ENCODE assay signal across 13 mouse cellular contexts in genomic region chr10:84665713-84666260, GRCm38 (mm10). TPM values are rescaled to one million over a fixed set of nuclear protein-coding genes. Genes with fewer than 3 reads are reported as not detected.
DNase-seq lines count a peak whose midpoint lies in the region.
"Had no signal": no experiment of that assay in that cellular context is flagged by ENCODE, and none has a peak within 500 bp of the region (broad histone marks: within the 10 kb centered on the region; RNA-seq: fewer than 3 reads in every experiment).

No protein-coding gene starts in this region.

- peak; percentile 30 for DNase-seq in heart, adult 8-10 months (ENCODE audit: low spot score)
- no peak for DNase-seq in heart, postnatal 25 days (ENCODE audit: low spot score)
- peak; percentile 75 for DNase-seq in R1 (ENCODE audit: low read depth, low spot score)
- peak; percentile 30 to 52 for DNase-seq in adrenal gland, postnatal 36 days
- DNase-seq in kidney, postnatal 14 days = peak; percentile 49
- DNase-seq in T-cell, adult 2 months (ENCODE audit: low spot score) = no peak
- DNase-seq in layer of hippocampus, adult 8-10 months (ENCODE audit: low spot score in 2 of 2) = no peak
- DNase-seq: cerebellum, adult 8-10 months; embryo, embryonic 11 days; heart, postnatal 36 days; lung, adult 2 months; right cerebral cortex, postnatal 25 days; thymus, postnatal 36 days had no signal

- intact Hi-C loops in heart, postnatal 25 days (cut with DNase I) = no loop called here

RNA-seq across cellular contexts. Expression of gene Polr3b, which starts 43.7 kb away (rescaled TPM):
- 10 to 100 TPM; 10.7 to 11.6 (median 11.0) TPM for total RNA-seq in heart, adult 8-10 months (2022)
- total RNA-seq in heart, postnatal 25 days (2021) = 10 to 100 TPM; 11.7 to 12.7 TPM
- 10 to 100 TPM; 22.2 to 37.2 TPM for total RNA-seq in adrenal gland, postnatal 36 days (2021)
- 10 to 100 TPM; 14.6 to 17.5 (median 15.9) TPM for total RNA-seq in layer of hippocampus, adult 8-10 months (2022)

Comparison
In these comparisons a context has a peak if more than half of its experiments do, and no peak if none do; other contexts are left out.
1. DNase-seq: peak in heart, adult 8-10 months (single experiment), R1 (single experiment), adrenal gland, postnatal 36 days (2 of 2) and kidney, postnatal 14 days (single experiment); none in heart, postnatal 25 days (single experiment), T-cell, adult 2 months (single experiment) and layer of hippocampus, adult 8-10 months (0 of 2).